Mouse (Mus musculus) lung, postnatal 0 days (tissue): Measurements from ENCODE around the gene Esrrg.

ENCODE experiments used
- CTCF ChIP-seq: IDR thresholded peaks from 2 replicates; pipeline ENCODE4 v1.5.1; 2016; ENCODE audit warnings: antibody characterized with exemption, mild to moderate bottlenecking
- EP300 ChIP-seq: IDR thresholded peaks from 2 replicates; pipeline ENCODE4 v1.6.1; 2016; ENCODE audit warnings: antibody characterized with exemption, mild to moderate bottlenecking, control low read depth

GRCm38 (mm10) chr1:187749294-187749693 lies 140.7 kb downstream of the Esrrg start:
- TF ChIP-seq CTCF = no peak
- no peak for TF ChIP-seq EP300
